Mouse (Mus musculus) heart, adult 2 months (tissue): ENCODE results near the gene Pak6.

ENCODE experiments used
- CTCF ChIP-seq: fragments of 200-600 bp; IDR thresholded peaks from 2 replicates; pipeline ENCODE4 v1.8.1; 2022; ENCODE audit warnings: antibody characterized with exemption, mild to moderate bottlenecking, moderate library complexity
- POLR2A ChIP-seq: fragments of 200-500 bp; IDR thresholded peaks from 2 replicates; pipeline ENCODE4 v1.6.1; 2011; ENCODE audit warnings: mild to moderate bottlenecking, low read depth, low read length, control low read depth; ENCODE audit not compliant: insufficient read depth

DNA sequence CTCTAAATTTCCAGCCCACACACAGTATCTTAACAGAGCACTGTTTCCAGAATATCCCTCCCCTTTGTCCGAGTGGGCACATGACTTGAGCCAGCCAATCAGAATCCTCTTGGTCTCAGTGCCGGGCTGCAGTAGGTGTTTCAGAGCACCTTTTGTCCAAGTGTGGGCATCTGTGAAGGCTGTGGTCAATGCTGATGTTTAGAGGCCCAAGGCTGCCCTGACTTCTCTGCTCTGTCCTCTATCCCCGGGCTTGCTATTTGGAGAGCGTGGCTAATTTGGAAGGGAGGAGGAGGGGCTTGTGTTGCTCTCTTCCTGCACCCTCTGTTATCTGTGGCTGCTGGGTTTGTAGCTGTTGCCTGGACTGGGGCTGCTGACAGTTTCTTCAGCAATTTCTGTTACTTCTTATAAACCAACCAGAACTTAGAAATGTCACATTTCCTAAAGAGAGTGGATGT lies 3.1 kb upstream of the Pak6 start:
- no peak for TF ChIP-seq POLR2A
- no peak for TF ChIP-seq CTCF
